Mouse (Mus musculus) Patski (cell line): Measurements from ENCODE around the gene Gmeb1. TPM values are rescaled to one million over a fixed set of nuclear protein-coding genes. Genes with fewer than 3 reads are reported as not detected.
"Not testable (repeated sequence)": the region's sequence is repeated elsewhere in the genome, so short reads cannot be mapped to it uniquely, and the experiment has no call there.

Experiments used
- ATAC-seq: fragments of 100-300 bp; one replicate; pipeline ENCODE4 v1.8.0; 2021
- CTCF ChIA-PET: fragments of 350-600 bp; sonication (Branson Sonifier 250); formaldehyde crosslinking; loops from one replicate; lab custom pipeline; 2022; ENCODE audit warnings: inconsistent platforms; lab: Charles Lee
- POLR2A ChIA-PET: fragments of 350-600 bp; sonication (Branson Sonifier 250); formaldehyde crosslinking; loops from one replicate; lab custom pipeline; 2022; ENCODE audit warnings: antibody characterized with exemption, inconsistent platforms; lab: Charles Lee
- DNase-seq: peaks from one replicate; pipeline ENCODE4 v3.0.0-alpha.2; 2011; ENCODE audit warnings: low read depth, low spot score
- H3K27me3 ChIP-seq: fragments of 371-371 bp; one replicate; pipeline ENCODE4 v1.5.1; 2021
- CTCF ChIP-seq: fragments of 100-300 bp; IDR thresholded peaks from one replicate; pipeline ENCODE4 v1.5.1; 2021
- in situ Hi-C: fragments of 300-500 bp; cut with MboI; formaldehyde crosslinking; loops from 3 replicates; pipeline ENCODE4 v1.11.1; 2018; ENCODE audit warnings: low pct_unique_long_range_greater_than_20kb, mixed read lengths
- polyA plus RNA-seq: library from polyadenylated mRNA; unstranded; gene quantifications from one replicate; pipeline ENCODE4 v1.2.3, GENCODE M21; 2021

The Gmeb1 gene
- polyA plus RNA-seq: 14.0 TPM

DNA sequence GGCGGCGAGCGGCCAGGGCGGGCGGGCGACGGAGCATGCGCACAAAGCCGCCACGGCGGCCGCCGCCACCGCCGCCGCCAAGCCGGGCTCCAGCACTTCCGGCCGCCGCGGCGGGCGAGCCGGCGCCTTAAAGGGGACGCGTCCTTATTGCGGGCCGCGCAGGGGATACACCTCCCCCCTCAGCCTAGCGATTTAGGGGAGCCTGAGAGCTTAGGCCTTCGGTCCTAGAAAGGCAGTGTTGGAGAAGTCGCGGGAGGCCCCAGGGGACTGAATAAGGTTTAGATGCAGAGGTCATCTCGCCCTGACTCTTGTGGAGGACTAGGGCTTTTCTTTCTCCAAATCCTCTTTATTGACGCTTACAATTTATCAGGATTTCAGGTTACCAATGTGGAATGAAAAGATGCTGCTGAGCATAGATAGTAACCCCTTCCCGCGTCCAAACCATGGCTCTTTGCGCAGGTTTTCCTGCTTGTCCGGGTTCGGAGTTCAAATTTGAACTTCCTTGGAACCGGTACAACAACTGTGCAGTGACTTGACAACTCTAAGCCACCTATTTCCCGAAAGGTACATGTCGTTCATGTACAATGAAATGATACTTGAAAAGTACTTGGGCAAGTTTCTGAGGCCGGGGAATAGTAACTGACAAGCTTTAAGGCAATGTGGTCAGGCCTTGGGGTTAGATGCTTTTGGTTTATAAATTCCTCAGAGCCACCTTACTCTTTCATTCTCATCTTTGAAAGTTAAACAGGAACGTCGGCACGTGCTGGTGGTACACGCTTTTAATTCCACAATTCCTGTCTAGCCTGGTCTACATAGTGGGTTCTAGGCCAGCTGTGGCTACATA, at the start of gene Gmeb1:
TSS of gene Gmeb1 (minus strand) at position 89 of the 844 bp plus-strand sequence.
- in situ Hi-C loops: loop anchor here (10.0 kb wide), 1 partner anchor 177 kb away; no protein-coding TSS in a partner anchor
- POLR2A ChIA-PET: interaction anchor here (0.7 kb wide), 1 partner anchor 89 kb away, joined by 3 read pairs; no protein-coding TSS in a partner anchor
- TF ChIP-seq CTCF: no peak
- H3K27me3 ChIP-seq: no peaks in the 10 kb centered on the region
- DNase-seq: no peak
- CTCF ChIA-PET: no interaction called here
- peak; percentile 47 for ATAC-seq

DNA sequence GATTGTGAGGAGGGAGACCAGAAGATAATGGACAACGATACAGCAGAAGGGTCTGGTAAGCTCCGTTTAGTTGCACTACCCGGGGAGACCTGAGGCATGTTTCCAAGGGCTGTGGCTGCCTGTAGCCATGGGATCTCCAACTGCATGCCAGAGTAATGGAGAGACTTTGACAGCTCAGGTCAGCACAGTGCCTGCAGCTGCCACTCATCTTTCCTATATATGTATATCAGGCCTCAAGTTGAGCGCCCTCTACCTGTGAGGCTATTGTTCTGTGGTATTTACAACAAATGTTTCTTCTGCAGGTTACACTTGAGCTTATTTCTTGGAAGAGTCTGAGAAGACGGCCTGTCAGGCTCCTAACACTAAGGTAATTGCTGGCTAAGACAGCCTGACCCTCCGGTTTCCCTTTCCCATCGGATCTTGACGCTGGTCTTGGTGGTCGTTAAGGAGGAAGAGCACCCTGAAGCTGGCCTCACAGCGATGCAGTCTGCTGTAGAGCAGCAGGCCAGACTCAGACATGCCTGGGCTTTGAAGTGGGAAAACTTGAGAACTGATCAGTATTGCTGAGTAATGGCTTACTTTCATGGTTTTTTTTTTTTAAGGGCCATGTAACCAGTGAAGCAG, 48.6 kb upstream of the Gmeb1 start:
- ATAC-seq (no peak), DNase-seq (no peak)
- CTCF ChIA-PET: interaction anchor here (0.6 to 2.7 kb wide), 15 partner anchors 8 to 205 kb away, joined by 3 to 15 read pairs (median 4); partner anchors contain the start of gene Trnau1ap

DNA sequence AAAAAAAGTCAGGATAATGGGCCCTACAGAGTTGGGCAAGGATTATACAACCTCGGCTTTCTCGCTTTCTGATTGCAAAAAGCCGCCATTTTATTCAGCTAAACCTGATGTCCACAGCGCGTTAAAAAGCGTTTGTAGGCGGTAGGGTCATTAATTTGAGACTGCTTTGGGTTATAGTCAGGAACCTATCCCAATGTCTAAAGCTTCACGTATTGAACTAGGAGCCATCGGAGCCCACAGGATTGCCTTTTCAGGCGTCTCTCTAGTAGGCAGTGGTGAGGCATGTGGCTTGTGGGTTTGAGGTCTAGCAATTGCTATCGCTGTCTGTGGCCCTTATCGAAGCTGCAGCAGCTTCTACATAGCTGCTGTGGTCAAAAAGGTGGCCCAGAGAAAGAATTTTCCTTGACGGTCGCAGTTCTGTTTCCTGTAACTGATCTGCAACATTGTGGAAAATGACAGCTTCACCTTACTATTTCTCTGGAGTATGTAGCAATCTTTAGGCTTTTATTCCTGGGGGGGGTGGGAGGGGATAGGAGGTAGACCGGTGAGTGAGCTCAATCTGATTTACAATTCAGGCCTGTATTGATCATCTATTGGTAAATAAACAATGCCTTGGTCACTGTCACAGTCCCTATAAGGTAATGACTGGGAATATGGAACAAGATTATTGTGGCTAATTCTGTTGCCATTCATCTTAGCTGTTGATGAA, 47.9 kb upstream of the Gmeb1 start:
- H3K27me3 ChIP-seq: no peaks in the 10 kb centered on the region
- in situ Hi-C loops: no loop called here
- ATAC-seq (no peak), DNase-seq (no peak)
- CTCF ChIA-PET: interaction anchor here (0.6 to 2.7 kb wide), 13 partner anchors 10 to 206 kb away, joined by 3 to 15 read pairs (median 4); partner anchors contain the start of gene Trnau1ap
- POLR2A ChIA-PET: interaction anchor here (0.7 to 1.3 kb wide), 5 partner anchors 12 to 201 kb away, joined by 3 to 4 read pairs (median 3); partner anchors contain the start of genes Sesn2 and Taf12
- no peak for TF ChIP-seq CTCF

More for the DNA sequence above, 48.6 kb upstream of the Gmeb1 start:
- peak; percentile 70 for TF ChIP-seq CTCF
- no peaks in the 10 kb centered on the region for H3K27me3 ChIP-seq
- POLR2A ChIA-PET: interaction anchor here (0.7 to 1.3 kb wide), 5 partner anchors 11 to 200 kb away, joined by 3 to 4 read pairs (median 3); partner anchors contain the start of genes Sesn2 and Taf12
- in situ Hi-C loops: no loop called here

DNA sequence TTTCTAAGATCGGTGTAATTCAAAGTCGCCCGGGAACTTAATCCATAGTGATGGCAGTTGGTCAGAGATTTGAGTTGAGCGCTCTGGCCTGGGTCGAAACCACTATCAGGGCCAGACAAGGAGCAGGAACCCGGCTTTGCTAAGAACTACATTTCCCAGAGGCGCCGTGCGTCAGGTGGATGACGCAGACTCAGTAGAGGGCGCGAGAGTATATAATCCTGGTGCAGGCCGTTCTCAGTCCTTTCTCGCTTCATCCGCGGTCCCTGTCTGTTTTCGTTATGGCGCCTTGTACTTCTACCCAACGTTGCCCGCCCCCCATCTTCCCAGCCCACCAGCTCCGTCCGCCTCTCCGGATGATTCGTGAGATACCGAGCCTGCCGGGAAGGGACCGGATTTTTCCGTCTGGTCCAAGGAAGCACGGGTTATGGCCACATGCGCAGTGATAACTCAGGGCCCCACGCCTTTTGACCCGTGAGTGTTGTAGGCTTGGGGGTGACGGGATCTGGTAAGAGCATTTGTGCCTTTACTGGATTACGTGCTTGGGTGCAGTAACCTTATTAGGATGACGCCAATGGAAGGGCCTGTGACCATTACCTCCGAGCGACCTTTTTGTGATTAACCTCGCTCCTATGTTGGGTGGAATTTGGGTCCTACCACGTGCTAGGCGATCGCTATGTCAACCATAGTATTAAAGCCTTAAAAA, 47.2 kb upstream of the Gmeb1 start:
- in situ Hi-C loops: no loop called here
- no peak for TF ChIP-seq CTCF
- ChIA-PET POLR2A (no interaction called here), CTCF (interaction anchor here (1.1 to 2.7 kb wide), 6 partner anchors 12 to 206 kb away, joined by 3 to 15 read pairs (median 8); partner anchors contain the start of gene Trnau1ap)
- H3K27me3 ChIP-seq: no peaks in the 10 kb centered on the region
- DNase-seq (peak; percentile 49), ATAC-seq (peak; percentile 74)

- no peak for TF ChIP-seq CTCF
- in situ Hi-C loops: no loop called here
- ChIA-PET CTCF (no interaction called here), POLR2A (no interaction called here)
- ATAC-seq: no peak
- DNase-seq: no peak
- H3K27me3 ChIP-seq: no peaks in the 10 kb centered on the region
These were observed 44.6 kb upstream of the Gmeb1 start for GRCm38 (mm10) chr4:132306004-132306403.

DNA sequence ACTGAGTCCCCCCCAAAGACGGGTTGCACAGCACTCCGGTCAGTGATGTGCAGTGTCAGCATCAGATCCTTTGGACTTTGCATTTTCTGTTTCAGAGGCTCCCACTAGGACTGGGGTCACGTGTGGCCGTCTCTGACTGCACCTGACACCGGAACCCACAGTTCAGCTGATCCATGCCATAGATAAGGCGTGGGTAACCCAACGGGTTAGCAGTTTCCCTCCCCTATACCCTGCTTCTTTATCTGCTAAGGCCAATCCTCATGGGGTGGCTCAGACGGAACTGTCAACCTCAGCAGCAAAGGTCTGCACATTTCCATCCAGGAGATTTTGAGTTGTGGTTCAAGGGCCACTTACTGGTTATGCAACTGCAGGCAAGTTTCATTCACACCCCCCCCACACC, 43.9 kb upstream of the Gmeb1 start:
- no peak for DNase-seq
- CTCF ChIA-PET: no interaction called here
- ATAC-seq: no peak
- POLR2A ChIA-PET: no interaction called here
- in situ Hi-C loops: no loop called here
- no peaks in the 10 kb centered on the region for H3K27me3 ChIP-seq
- TF ChIP-seq CTCF: no peak

DNA sequence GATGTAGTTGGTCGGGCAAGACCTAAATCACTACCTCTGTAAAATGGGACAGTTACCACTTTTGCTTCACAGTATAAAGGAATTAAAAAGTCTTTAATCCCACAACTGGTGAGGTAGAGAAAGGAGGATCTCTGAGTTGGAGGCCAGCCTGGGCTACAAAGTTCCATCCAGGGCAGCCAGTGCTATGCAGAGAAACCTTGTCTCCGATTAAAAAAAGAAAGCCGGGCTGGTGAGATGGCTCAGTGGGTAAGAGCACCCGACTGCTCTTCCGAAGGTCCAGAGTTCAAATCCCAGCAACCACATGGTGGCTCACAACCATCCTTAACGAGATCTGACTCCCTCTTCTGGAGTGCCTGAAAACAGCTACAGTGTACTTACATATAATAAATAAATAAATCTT, 42.1 kb upstream of the Gmeb1 start:
- POLR2A ChIA-PET, H3K27me3 ChIP-seq, DNase-seq, CTCF ChIA-PET, ATAC-seq: not testable (repeated sequence)
- in situ Hi-C loops: loop anchor here (5.0 kb wide), 1 partner anchor 109 kb away; no protein-coding TSS in a partner anchor

DNA sequence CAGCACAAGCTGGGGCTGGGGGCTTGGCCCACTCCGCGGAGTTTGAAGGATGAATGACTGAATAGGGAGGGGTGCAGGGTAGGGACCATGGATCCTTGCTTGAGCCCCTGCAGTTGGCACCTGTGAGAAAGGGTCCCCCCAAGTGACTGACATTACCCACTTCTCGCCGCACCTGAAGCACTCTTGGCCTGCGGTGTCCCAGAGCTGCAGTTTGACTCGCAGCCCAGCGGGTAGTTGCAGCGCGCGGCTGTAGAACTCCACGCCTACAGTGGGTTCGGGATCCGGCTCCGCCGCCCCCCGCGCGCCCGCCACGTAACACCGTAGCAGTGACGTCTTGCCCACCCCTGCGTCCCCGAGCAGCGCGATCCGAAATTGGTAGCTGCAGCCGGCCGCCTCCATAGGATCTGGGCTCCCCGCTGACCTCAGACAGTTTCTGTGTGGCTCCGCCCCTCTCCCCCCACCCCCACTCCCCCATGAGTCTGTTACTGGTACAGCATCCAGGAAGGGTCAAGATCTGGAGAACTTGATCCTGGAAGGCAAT, 41.6 kb upstream of the Gmeb1 start, which contains the start of gene Rab42:
TSS of gene Rab42 (minus strand) at position 447 of the 541 bp plus-strand sequence.
- ChIA-PET CTCF (no interaction called here), POLR2A (no interaction called here)
- in situ Hi-C loops: loop anchor here (5.0 kb wide), 1 partner anchor 109 kb away; no protein-coding TSS in a partner anchor
- no peaks in the 10 kb centered on the region for H3K27me3 ChIP-seq
- ATAC-seq: no peak
- TF ChIP-seq CTCF: no peak
- no peak for DNase-seq
